Mouse (Mus musculus): ENCODE results near the gene Syngr2. TPM values are rescaled to one million over a fixed set of nuclear protein-coding genes. Genes with fewer than 3 reads are reported as not detected.
"Not testable (repeated sequence)": the region's sequence is repeated elsewhere in the genome, so short reads cannot be mapped to it uniquely, and the experiment has no call there.

Syngr2 gene
- total RNA-seq, 2 experiments from 2014 or later = 12.3 to 12.4 TPM

DNA sequence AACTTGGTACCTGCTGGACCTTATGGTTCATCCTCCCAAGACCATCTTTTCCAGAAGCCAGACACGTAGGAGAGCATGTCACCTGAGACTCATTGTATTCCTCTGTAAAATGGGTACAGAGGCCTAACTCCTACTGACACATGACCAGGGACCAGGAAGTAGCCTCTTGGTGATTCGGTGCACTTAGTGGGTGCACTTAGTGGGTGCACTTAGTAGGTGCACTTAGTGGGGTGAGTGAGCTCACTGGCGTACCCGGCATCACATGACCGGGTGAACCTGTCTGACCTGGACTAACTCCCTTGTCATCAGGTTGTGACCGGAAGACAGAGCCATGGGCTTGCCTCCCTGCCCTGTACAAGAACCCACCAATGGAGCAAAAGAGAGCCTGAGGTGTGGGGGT lies 2.7 kb upstream of the Syngr2 start:
- no peak for DNase-seq (ENCODE audit: low spot score in 2 of 2)

DNA sequence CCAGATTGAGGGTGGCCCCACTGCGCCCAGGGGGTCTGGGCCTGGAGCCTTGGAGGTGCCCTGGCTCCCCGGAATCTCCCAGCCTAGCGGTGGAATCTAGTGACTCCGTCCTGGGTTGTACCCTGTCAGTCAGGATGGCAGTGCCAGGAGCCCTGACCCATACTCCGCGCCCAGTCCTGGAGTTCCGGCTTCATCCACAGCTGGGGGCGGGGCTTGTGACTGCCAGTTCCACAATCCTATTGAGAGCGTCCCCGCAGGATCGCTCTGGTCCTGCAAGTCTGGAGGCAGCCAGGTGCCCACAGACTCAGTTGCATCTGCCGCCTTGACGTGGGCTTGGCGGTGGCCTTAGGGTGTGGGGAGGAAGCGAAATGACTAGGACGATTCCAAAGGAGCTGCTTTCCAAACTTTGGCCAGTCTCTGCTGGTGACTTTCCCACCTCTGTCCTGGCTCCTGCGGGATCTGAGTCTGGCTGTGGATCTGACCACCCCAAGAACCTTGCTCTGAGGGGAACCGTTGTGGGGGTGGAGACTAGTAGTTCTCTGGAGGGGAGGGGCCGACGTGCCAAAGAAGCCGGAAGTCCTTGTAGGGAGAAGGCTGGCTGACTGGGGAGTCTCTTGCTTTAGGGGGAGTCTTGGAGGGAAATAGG lies 1.1 kb downstream of the Syngr2 start:
- peak; percentile 36 to 67 for DNase-seq (ENCODE audit: low spot score in 2 of 2)

DNA sequence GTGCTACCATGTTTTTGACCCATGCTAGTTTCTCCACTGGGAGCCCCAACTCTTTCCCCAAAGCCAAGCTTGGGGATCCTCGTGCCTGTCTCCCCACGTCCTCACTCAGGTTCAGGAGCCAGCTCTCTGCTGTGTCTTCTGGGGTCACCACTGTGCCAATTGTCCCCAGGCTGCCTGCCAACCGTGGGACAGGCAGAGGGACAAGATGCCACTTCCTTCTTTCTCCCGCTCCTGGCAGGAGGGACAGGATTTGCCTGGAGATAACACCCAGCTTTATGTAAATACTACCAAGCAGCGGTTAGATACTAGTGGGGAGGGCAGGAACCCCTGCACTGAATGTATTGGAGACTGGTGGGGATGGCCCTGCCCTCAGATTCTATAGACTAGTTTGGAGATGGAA lies 4.4 kb downstream of the Syngr2 start:
- DNase-seq (ENCODE audit: low spot score in 2 of 2) = no peak

DNA sequence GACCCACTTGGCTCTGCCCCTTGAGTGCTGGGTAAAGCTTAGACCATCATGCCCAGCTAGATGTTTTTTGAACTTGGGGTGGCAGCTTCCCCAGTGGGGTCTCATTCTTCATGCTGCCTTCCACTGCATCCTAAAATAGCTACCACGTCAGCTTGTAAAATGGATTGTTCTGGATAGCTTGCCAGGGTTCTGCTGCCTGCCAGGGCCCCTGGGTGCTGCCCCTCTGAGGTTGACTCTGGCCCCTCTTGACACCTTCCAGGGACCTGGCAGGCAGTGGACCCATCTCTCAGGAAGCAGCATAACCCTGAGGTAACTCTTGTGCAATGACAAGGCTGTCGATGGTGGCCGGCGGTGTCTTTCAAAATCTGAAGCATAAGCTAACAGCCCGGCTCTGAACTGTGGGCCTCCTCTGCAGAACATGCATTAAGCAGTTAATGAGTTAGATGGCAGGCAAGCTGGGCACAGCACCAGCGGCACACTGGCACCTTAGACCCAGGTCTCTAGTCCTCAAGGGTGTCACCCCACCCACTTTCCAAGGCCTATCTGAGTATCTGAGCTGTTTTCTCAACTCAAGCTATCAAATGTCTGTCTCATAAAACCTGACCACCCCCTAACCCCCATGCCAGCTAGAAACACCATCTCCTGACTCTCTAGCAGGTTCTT lies 5.4 kb downstream of the Syngr2 start:
- DNase-seq (ENCODE audit: low spot score in 2 of 2) = no peak

DNA sequence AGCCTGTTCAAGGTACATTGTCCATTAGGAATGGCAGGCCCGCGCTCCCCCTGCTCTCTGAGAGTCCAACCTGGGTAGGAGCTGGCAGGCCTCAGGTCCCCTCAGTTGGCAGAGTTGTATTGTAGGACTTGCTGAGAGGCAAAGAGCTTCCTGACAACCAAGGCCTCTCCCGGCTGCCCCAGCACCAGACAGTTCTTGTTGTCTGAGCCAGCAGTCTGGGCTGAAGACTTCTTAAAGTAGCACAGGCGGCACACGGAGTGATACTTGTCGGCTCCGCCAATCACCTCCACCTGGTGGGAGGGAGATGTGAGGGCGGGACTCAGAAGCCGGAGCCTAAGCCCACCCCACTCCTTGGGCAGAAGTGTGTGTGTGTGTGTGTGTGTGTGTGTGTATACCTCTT lies 6.4 kb downstream of the Syngr2 start:
- not testable (repeated sequence) for DNase-seq (ENCODE audit: low spot score in 2 of 2)

DNA sequence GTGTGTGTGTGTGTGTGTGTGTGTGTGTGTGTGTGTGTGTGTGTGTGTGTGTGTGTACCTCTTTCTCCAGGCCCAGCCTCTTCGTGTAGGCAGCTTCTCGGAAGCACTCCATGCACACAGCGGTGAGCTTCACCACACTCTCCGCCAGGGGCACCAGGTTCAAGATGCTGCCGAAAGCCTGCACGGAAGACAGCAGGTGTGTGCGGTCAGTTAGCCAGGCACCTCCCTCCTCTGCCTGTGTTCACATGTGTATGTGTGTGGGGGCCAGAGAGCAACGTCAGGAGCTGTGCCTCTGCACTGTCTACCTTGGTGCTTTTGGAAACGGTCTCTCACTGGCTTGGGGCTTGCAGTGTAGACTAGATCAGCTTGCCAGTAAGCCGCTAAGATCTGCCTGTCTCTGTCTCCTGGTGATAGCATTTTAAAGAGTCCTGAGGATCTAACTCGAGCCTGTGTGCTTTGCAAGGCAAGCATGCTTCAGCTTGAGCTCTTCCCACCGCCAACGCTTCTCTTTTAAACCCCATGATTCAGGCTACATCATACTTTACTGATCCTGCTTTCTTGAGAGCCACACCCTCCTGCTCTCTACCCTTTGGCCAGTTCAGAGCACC lies 7.0 kb downstream of the Syngr2 start:
- no peak for DNase-seq (ENCODE audit: low spot score in 2 of 2)

DNA sequence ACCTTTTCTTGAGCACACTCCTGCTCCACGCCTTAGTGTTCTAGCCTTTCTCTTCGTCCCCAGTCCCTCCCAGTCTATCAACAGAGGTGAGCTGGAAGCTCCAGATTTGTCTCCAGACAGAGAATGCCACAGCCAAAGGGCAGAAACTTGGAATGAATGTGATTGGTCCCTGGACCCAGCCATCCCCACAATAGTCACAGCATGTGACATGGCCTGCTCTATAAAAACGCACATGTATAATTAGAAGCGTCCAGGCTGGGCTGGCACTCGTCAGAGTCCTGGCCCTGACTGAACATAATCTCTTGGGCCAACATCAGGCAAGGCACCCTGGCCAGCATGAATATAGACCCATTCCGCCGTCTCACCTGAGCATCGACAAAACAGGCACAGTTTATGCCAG lies 9.6 kb downstream of the Syngr2 start:
- DNase-seq (ENCODE audit: low spot score in 2 of 2) = no peak

DNA sequence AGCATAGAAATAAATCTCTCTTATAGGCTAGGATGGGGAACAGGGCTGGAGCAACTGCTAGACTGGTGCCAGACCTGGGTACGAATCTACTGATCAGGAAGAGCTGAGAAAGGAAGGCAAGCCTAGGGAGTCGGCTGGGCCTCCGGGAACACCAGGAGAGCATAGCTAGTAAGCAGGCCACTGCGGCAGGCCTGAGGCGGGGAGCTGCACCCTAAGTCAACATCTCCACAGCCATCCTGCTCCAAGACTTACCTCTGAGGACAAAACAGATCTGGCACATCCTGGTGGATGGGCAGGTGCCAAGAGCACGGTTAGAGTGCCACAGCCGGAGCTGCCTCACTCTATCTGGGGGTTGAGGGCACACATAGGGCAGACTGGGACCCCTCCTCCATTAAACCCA lies 10.7 kb downstream of the Syngr2 start:
- DNase-seq (ENCODE audit: low spot score in 2 of 2) = no peak

DNA sequence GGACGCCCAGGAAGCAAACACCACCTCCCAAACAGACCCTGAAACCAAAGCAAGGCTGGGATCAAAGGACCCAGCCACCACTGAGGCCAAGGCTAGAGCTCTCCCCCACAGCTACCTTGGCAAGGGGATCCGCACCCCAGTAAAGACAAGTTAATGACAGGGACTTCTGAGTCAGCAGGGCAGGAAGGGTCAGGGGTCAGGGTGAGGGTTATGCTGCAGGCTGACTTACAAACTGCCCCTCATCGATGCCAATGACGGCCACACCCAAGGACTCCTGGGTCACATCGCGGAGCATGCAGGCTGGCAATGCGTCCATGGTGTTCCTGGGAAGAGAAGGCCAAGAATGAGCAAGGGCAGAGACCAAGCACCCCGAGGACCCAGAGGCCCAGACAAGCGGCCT lies 12.4 kb downstream of the Syngr2 start:
- no peak for DNase-seq (ENCODE audit: low spot score in 2 of 2)

DNA sequence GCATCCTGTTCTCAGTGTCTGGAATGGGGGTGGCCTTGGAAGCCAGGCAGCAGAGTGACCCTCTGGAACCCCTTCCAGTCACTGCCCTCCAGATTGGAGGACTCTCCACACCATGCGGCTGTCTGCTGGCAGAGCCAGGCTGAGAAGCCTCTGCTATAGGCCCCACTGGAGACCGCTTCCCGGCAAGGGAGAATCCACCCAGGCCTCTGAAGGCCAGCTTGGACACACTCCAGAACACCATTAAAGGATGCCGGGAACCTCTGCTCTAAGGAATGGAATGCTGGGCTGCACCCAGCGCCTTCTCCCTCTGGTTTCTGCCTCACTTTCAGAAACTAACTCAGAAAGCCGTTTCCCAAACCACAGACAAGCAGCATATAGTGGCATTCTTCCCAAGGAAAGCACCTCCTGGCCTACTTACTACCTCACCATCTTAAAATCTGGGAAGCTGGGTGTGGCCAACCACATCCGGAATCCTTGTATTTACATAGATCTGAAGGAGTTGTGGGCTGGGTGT lies 13.3 kb downstream of the Syngr2 start:
- no peak for DNase-seq (ENCODE audit: low spot score in 2 of 2)

DNA sequence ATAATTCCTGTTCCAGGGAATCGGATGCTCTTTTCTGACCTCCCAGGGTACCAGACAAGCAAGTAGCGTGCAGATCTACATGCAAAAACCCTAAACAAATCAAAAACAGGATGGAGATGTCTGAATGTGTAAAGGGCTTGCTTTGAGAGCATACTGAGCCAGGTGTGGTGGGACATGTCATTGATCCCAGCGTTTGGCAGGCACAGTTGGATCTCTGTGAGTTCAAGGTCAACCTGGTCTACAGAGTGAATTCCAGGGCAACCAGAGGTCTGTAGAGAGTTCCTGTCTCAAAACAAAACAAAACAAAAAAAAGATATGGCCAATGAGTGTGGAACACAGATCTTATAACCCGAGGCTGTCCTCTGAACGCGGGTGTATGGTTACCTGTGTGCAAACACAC lies 13.9 kb downstream of the Syngr2 start:
- DNase-seq (ENCODE audit: low spot score in 2 of 2) = no peak

DNA sequence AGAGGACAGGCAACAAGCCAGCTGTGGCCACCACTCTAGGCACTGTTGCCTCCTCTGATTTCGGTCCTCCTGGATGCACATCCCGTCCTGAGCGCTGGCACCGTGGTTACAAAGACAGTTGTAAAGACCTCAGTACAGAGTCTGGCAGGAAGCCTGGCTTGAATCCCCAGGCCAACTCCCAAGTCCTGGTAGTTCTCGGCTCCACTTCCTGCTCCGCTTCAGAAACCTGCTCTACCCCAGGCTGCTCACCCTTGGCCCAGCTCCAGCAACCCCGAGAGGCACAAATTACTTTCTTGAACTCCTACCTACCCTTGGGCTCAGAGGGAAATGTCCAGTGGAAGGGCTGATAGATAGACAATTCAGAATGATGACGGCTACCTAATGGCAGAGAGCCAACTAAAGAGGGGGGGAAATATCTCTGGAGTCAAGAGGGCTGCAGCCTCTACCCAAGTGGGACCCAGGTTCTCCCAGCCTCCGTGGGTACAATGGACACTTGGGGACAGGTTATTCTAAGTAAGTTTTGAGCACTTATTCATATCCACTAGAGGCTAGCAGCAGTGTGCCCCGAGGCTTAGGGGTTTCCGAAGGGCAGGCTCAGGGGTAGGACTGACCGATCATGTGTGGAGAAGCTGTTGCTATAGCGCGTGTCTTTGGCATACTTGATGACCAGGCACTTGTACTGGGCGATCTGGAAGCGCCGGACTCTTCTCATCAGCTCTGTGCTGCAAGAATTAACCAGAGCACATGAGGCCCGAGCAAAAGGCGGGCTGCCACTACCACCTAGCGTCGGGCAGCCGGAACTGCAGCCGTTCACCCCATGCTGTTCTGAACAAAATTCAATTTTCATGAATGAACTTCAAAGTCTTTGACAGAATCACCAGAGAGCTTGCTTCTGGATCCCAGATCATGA lies 14.8 kb downstream of the Syngr2 start:
- peak; percentile 70 to 91 for DNase-seq (ENCODE audit: low spot score in 2 of 2)

DNA sequence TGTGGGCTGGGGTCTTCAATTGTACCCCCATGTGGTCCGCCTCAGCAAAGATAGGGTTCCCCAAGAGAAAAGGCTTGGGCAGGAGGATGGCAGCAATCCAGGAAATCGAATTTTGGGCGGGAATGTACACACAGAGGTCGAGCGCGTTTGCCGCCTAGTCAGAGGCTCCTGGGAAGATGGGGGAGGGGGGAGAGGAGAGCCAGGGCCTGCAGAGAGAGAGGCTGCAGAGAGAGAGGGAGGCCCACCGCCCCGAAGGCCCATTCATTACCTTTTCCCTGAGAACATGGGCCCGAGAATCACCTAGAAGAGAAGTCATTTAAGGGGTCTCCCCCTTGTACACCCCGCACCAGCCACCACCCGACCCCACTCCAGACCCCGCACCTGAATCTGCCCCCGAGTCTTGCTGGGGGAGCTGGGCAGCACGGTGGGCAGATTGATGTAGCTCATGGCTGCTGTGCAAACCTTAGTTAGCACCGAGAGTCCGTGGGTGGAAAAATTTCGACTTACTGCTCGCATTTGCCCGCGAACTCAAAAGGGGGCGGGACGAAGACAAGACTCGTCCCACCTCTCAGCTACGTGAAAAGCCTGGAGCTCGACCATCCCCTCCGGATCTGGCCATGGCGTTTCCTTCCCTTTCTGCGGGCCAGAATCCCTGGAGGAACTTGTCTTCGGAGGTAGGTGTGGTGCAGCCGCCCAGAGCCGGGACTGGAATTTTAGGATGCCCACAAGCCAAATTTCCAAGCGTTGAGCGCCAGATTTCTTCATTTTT lies 16.0 kb downstream of the Syngr2 start, which contains the start of the genes Afmid and Tk1:
Gene Afmid, plus strand, starts transcription at position 592 of the 769 bp plus-strand sequence.
Gene Tk1, minus strand, starts transcription at position 760 of the 769 bp plus-strand sequence.
- DNase-seq (ENCODE audit: low spot score in 2 of 2) = peak in 1 of 2 experiments; percentile 31

DNA sequence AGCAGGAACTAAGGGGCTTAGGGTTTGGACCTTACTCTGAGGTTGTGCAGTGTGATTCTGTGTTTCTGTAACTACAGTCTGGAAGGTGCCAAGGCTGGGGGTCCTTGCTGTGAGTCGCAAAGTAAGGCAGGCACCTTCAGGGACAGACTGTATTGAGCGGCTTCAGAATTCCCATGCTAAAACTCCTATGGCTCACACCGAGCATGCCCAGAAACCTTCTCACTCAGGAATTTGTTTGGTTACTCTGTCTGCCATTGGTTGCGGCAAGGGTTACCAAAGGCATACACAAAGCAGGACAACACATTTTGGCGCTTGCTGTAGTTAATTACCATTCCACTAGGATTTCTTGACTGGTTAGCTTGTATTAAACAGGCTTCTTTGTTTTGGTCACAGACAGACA lies 16.7 kb downstream of the Syngr2 start:
- no peak for DNase-seq (ENCODE audit: low spot score in 2 of 2)

DNA sequence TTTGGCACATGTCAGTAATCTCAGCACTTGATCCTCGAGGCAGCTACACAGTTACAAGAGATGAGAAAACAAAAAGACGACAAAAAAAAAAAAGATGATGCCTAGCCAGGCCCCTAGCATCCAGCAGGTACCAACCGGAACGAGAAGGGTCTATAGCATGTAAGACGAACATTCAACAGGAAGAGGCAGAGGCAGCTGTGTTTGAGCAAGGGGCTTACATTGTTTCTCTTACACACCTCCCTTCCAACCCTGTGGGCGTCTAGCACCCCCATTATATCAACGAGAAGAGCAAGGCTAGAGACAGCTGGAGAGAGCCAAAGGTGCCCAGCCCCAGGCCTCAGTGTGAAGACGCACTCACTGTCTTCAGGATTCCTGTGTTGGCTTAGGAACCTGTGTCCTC lies 17.4 kb downstream of the Syngr2 start:
- no peak for DNase-seq (ENCODE audit: low spot score in 2 of 2)

DNA sequence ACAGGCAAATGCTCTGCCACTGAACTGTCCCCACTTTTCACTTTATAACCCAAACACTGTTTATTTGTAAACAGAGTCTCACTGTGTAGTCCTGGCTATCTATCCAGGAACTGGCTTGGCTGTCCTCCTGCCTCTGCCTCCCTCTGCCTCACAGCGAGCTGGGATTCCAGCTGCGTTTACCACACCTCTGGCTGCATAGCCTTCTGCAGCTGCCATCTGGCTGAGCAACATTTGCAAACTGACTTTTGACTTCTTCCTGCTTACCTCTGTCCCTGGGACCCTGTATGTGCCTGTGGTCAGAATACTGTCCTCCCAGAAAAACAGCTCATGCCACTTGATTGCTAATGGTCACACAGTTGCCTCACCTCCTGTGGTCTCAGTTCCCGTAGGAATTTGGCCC lies 17.9 kb downstream of the Syngr2 start:
- no peak for DNase-seq (ENCODE audit: low spot score in 2 of 2)

DNA sequence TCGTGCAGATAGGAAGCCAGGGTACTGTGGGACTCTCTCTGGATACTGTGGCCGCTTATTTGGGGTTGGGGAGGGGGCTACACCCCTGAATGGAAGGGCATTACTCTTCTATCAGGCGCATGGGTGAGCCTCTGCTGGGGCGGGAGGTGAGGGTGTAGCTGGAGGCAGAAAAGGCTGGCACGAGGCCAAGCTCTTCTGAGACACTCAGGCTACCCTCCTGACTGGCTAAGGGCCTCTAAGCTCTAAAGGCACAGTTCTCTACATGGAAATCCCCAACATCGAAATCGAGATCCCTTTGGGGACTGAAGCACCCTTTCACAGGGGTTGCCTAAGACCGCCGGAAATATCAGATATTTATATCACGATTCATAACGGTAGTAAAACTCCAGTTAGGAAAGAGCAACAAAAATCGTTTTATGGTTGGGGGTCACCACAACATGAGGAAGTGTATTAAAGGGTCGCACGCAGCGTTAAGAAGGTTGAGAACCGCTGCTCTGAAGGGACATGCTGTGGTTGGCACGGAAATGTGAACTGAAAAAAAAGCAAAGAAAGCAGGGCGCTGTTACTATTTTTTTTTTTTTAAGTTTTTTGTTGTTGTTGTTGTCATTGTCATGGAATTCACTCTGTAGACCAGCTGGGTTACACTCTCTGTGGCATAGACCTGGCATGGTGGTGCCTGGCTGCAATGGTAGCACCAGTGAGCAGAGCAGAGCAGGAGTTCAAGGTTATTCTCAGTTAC lies 18.9 kb downstream of the Syngr2 start:
- DNase-seq (ENCODE audit: low spot score in 2 of 2) = no peak

DNA sequence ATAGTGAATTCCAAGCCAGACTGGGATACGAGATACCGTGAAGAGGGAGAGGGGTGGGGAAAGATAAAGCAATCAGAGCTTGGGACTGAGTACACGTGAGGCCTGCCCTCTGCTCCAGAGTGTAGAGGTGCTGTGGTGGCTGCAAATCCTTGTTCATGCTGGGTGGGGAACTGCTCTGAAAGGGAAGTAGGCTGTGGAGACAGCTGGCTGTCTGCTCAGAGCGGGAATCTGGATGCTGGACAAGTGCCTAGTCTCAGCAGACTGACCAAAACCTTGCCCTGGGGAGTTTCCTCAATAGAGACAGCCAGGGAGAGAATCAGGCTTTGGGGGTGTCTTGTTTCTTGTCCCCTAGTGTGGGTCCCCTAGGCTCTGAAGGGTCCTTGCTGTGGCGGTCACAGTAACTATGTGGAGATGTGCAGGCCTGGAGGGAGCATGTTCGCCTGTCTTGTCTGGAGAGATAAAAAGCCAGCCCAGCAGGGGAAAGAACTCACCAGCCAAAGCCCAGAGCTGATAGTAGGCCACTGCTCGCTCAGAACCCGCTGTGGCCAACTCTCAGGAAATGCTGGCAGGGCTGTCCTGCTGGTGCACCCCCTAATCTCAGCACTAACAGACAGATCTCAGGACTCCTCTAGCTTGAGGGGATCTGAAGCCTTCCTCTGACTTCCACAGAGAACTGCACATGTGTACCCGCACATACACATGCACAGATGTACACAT lies 19.6 kb downstream of the Syngr2 start:
- DNase-seq (ENCODE audit: low spot score in 2 of 2) = no peak

DNA sequence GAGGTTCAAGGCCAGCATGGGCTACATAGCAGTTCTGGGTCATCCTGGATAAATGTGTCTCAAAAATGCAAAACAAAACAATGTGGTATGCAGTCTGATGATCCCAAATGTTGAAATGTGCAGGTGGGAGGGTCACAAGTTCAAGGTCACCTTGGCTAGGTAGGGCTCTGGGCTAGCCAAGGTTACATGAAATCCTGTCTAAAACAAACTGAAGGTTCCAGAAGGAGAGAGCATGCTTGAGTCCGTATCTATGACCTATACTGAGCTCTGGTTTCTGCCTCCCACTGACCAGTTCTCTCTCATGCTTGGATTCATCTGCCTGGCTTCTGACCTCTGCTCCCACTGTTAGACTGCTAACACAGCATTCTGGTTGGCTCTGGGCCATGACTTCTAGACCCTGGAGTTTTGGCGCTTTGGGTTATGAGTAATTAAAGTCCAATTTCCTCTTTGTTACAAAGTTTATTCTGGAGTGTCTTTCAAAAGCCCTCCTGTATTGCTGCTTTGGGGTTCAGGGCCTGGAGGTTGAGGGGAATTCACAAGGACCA lies 20.3 kb downstream of the Syngr2 start:
- no peak for DNase-seq (ENCODE audit: low spot score in 2 of 2)
